Mouse (Mus musculus): Measurements from ENCODE around the gene 2010111I01Rik. TPM values are rescaled to one million over a fixed set of nuclear protein-coding genes. Genes with fewer than 3 reads are reported as not detected.

Gene 2010111I01Rik
- total and polyA plus RNA-seq, 3 experiments = 84.6 to 101 (median 91.0) TPM

DNA sequence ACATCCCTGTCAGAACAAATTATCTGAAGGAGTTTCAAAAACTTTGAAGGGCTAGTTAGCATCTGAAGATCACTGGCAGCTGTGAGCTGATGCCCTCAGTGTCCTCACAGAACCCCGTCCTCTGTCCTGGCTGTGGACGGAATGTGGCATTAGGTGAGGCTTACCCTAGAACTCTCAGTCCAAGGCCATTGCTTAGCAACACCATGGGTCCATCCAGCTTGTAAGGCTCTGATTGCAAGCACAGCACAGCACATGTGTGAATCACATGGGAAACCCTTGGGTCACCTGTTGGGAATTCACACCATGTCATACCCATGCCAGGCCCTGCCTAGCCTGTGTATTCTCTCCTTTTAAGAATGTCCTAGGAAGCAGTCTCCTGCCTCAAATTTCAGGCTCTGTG, 332.3 kb downstream of the 2010111I01Rik start:
- peaks cover 28% of the 10 kb centered on the region for H3K36me3 ChIP-seq (ENCODE audit: control insufficient read depth, insufficient read depth, low read length)
- 74% methylated on average over 2 of the region's 2 CpGs for WGBS

DNA sequence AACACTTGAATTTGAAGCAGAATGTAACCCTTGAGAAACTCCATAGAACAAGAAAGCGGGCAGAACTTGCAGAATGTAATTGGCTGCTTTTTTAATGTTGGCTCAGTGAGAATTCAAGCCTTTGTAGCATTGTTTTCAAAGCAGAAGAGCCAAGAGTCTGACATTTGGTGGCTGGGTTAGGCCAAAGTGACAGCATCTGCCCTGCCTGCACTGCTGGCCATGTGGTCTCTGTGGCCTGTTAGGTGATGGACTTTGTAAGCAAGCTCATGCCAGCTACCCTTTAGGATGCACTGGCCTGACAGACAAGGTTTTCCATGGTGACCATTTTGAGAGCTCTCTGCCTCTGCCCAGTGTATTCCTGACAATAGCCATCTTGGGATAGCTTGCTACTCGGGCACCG, 333.2 kb downstream of the 2010111I01Rik start:
- H3K4me1 ChIP-seq (ENCODE audit: control insufficient read depth, insufficient read depth, low read length) = peaks cover 17% of the 10 kb centered on the region
- no peaks in the 10 kb centered on the region for H3K27me3 ChIP-seq (ENCODE audit: control insufficient read depth, insufficient read depth, low read length)
- peaks cover 3% of the 10 kb centered on the region; the same call in 1 of the 2 replicates for H3K79me2 ChIP-seq (replicated peaks; ENCODE audit: control insufficient read depth, insufficient read depth, low read length)
- H3K36me3 ChIP-seq (ENCODE audit: control insufficient read depth, insufficient read depth, low read length) = peaks cover 26% of the 10 kb centered on the region
- intact Hi-C loops (cut with DNase I) = no loop called here
- H3K27ac ChIP-seq = no peak overlapping the region
- DNase-seq = no peak
- TF ChIP-seq EP300 (IDR thresholded peaks at IDR 0.05; ENCODE audit: insufficient read depth, low read depth, low read length) (no peak), CTCF (IDR thresholded peaks at IDR 0.05) (no peak), POLR2A (IDR thresholded peaks at IDR 0.05; ENCODE audit: insufficient read depth, low read depth, low read length) (no peak)
- WGBS = 94% methylated on average over 3 of the region's 3 CpGs
- H3K9ac ChIP-seq (ENCODE audit: low read depth, low read length) = no peak overlapping the region
- H3K4me3 ChIP-seq = no peak overlapping the region

More for the DNA sequence above, 332.3 kb downstream of the 2010111I01Rik start:
- Histone ChIP-seq H3K79me2 (replicated peaks; ENCODE audit: control insufficient read depth, insufficient read depth, low read length) (peaks cover 3% of the 10 kb centered on the region; the same call in 1 of the 2 replicates), H3K27me3 (ENCODE audit: control insufficient read depth, insufficient read depth, low read length) (no peaks in the 10 kb centered on the region), H3K9ac (ENCODE audit: low read depth, low read length) (no peak overlapping the region), H3K27ac (no peak overlapping the region), H3K4me3 (no peak overlapping the region), H3K4me1 (ENCODE audit: control insufficient read depth, insufficient read depth, low read length) (peaks cover 21% of the 10 kb centered on the region)
- DNase-seq = no peak
- no peak for TF ChIP-seq EP300 (IDR thresholded peaks at IDR 0.05; ENCODE audit: insufficient read depth, low read depth, low read length)
- TF ChIP-seq POLR2A (IDR thresholded peaks at IDR 0.05; ENCODE audit: insufficient read depth, low read depth, low read length) = no peak
- TF ChIP-seq CTCF (IDR thresholded peaks at IDR 0.05) = no peak
- intact Hi-C loops (cut with DNase I) = no loop called here

DNA sequence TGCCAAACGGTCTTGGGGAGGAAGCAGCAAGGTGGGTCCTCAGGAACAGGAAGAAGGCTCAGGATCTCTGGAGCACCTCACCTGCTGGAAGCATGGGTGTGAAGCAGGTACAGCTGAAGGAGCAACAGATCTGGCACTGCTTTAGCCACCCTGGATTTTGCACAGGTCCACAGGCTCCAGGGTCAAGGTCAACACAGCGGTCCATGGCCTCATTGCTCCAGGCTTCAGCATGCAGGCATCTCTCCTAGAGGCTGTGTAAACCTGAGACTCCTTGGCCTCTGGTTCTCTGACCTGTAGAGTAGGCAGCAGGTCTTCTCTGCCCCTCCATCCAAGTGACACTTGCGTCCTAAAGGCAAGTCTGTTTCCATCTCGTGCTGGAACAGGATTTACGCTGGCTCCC, 334.2 kb downstream of the 2010111I01Rik start:
- WGBS = 78% methylated on average over 5 of the region's 5 CpGs
- H3K27me3 ChIP-seq (ENCODE audit: control insufficient read depth, insufficient read depth, low read length) = no peaks in the 10 kb centered on the region
- no peak overlapping the region for H3K27ac ChIP-seq
- intact Hi-C loops (cut with DNase I) = no loop called here
- TF ChIP-seq CTCF (IDR thresholded peaks at IDR 0.05) (no peak), EP300 (IDR thresholded peaks at IDR 0.05; ENCODE audit: insufficient read depth, low read depth, low read length) (no peak), POLR2A (IDR thresholded peaks at IDR 0.05; ENCODE audit: insufficient read depth, low read depth, low read length) (no peak)
- peaks cover 14% of the 10 kb centered on the region for H3K4me1 ChIP-seq (ENCODE audit: control insufficient read depth, insufficient read depth, low read length)
- no peak overlapping the region for H3K4me3 ChIP-seq
- H3K36me3 ChIP-seq (ENCODE audit: control insufficient read depth, insufficient read depth, low read length) = peaks cover 20% of the 10 kb centered on the region
- H3K79me2 ChIP-seq (replicated peaks; ENCODE audit: control insufficient read depth, insufficient read depth, low read length) = peaks cover 3% of the 10 kb centered on the region; the same call in 1 of the 2 replicates
- H3K9ac ChIP-seq (ENCODE audit: low read depth, low read length) = no peak overlapping the region
- no peak for DNase-seq

DNA sequence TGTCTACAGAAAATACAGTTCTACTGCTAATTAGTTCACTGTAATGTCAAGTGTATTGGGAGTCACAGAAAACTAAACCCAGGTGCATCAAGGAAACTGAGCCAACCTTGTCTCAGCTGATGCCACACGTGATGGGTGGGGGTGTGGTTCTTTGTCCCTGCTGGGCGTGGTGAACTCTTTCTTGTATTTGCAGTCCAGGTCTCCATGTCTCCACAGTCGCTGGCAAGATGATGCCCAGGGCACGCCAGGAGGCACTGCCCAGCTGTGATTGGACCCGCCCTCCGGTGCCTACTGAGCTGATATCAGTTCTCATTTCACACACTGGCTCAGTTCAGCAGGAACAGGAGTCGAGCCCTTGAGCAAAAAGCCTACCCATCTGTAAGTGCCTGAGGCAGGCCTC, 336.2 kb downstream of the 2010111I01Rik start:
- DNase-seq = peak in 1 of 2 experiments; percentile 64
- H3K4me1 ChIP-seq (ENCODE audit: control insufficient read depth, insufficient read depth, low read length) = peaks cover 22% of the 10 kb centered on the region
- no peak overlapping the region for H3K9ac ChIP-seq (ENCODE audit: low read depth, low read length)
- intact Hi-C loops (cut with DNase I) = no loop called here
- 0 out of 2 replicates have a peak, but pooled peaks cover 3% of the 10 kb centered on the region for H3K79me2 ChIP-seq (replicated peaks; ENCODE audit: control insufficient read depth, insufficient read depth, low read length)
- no peaks in the 10 kb centered on the region for H3K27me3 ChIP-seq (ENCODE audit: control insufficient read depth, insufficient read depth, low read length)
- no peak overlapping the region; the same call in 1 of the 2 replicates for H3K27ac ChIP-seq
- no peak overlapping the region for H3K4me3 ChIP-seq
- TF ChIP-seq EP300 (IDR thresholded peaks at IDR 0.05; ENCODE audit: insufficient read depth, low read depth, low read length) = no peak
- H3K36me3 ChIP-seq (ENCODE audit: control insufficient read depth, insufficient read depth, low read length) = peaks cover 17% of the 10 kb centered on the region
- 55% methylated on average over 7 of the region's 7 CpGs for WGBS

DNA sequence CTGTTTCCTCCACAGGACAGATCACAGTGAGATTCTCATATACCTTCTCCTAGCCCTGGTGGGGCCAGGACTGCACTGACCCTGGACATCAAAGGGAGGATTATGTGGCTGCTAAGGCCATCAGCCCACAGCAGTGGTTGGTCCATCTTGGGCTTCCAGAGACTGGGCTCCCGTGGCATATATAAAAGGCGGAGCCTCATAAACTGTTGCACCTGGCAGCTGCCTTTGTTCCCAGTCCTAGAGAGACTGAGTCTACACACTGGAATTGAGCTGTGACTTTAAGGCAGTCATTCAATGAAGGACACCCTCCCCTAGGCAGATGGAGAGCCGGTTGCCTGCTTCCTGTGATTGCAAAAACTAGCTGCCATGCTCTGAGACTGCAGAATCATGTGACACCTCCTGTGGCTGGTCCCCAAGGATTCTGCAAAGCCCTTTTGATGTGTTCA, 337.1 kb downstream of the 2010111I01Rik start:
- H3K79me2 ChIP-seq (replicated peaks; ENCODE audit: control insufficient read depth, insufficient read depth, low read length) = 0 out of 2 replicates have a peak, but pooled peaks cover 3% of the 10 kb centered on the region
- no peaks in the 10 kb centered on the region for H3K27me3 ChIP-seq (ENCODE audit: control insufficient read depth, insufficient read depth, low read length)
- no peak overlapping the region for H3K9ac ChIP-seq (ENCODE audit: low read depth, low read length)
- H3K36me3 ChIP-seq (ENCODE audit: control insufficient read depth, insufficient read depth, low read length) = peaks cover 17% of the 10 kb centered on the region
- H3K4me3 ChIP-seq = no peak overlapping the region
- 46% methylated on average over 3 of the region's 3 CpGs for WGBS
- H3K4me1 ChIP-seq (ENCODE audit: control insufficient read depth, insufficient read depth, low read length) = peaks cover 22% of the 10 kb centered on the region
- DNase-seq = no peak
- TF ChIP-seq EP300 (IDR thresholded peaks at IDR 0.05; ENCODE audit: insufficient read depth, low read depth, low read length) = no peak
- TF ChIP-seq POLR2A (IDR thresholded peaks at IDR 0.05; ENCODE audit: insufficient read depth, low read depth, low read length) = no peak
- no peak for TF ChIP-seq CTCF (IDR thresholded peaks at IDR 0.05)
- intact Hi-C loops (cut with DNase I) = no loop called here
- no peak overlapping the region; the same call in 1 of the 2 replicates for H3K27ac ChIP-seq

DNA sequence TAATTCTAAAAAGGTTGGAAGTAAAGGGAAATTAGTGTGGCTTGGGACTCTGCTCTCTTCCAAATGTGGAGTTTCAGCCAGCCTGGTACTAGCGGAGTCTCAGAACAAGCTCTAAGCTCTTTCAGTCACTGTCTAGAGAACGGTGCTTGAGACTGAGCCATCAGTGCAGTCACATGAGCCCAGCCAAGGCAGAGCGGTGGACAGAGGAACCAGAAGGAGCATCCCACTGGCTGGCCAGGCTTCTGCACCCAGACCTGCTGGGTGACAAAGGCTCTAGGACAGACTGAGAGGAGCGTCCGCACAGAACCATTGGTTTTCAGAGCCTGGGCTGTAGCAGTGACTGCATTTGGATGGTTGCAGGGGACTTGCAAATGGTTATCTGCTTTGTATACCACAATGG, 337.7 kb downstream of the 2010111I01Rik start:
- TF ChIP-seq POLR2A (IDR thresholded peaks at IDR 0.05; ENCODE audit: insufficient read depth, low read depth, low read length) = no peak
- no peak for TF ChIP-seq EP300 (IDR thresholded peaks at IDR 0.05; ENCODE audit: insufficient read depth, low read depth, low read length)
- TF ChIP-seq CTCF (IDR thresholded peaks at IDR 0.05) = no peak
- intact Hi-C loops (cut with DNase I) = no loop called here
- H3K36me3 ChIP-seq (ENCODE audit: control insufficient read depth, insufficient read depth, low read length) = peaks cover 17% of the 10 kb centered on the region
- no peak overlapping the region for H3K4me3 ChIP-seq
- 85% methylated on average over 5 of the region's 5 CpGs for WGBS
- no peak overlapping the region; the same call in 1 of the 2 replicates for H3K27ac ChIP-seq
- 0 out of 2 replicates have a peak, but pooled peaks cover under 1% of the 10 kb centered on the region for H3K79me2 ChIP-seq (replicated peaks; ENCODE audit: control insufficient read depth, insufficient read depth, low read length)
- peaks cover 22% of the 10 kb centered on the region for H3K4me1 ChIP-seq (ENCODE audit: control insufficient read depth, insufficient read depth, low read length)
- DNase-seq = no peak
- H3K27me3 ChIP-seq (ENCODE audit: control insufficient read depth, insufficient read depth, low read length) = no peaks in the 10 kb centered on the region
- H3K9ac ChIP-seq (ENCODE audit: low read depth, low read length) = no peak overlapping the region

Measured in heart, adult 2 months (tissue).